Mouse (Mus musculus) brain, adult 2 months (tissue): Measurements from ENCODE around the gene Srgn.
A peak's percentile ranks its signal among the peaks of the same experiment; 100 is the strongest.

Experiments
- DNase-seq: peaks from one replicate; pipeline ENCODE4 v3.0.0; 2011; ENCODE audit warnings: low read depth, low spot score

Srgn gene

GRCm38 (mm10) chr10:62527351-62527750 lies at the start of gene Srgn:
Gene Srgn, minus strand, starts transcription at chr10:62527451.
- no peak for DNase-seq

GRCm38 (mm10) chr10:62575001-62575400 lies 47.8 kb upstream of the Srgn start:
- no peak for DNase-seq

- no peak for DNase-seq
Measured at GRCm38 (mm10) chr10:62570126-62570871, 43.0 kb upstream of the Srgn start.

- no peak for DNase-seq
Measured at GRCm38 (mm10) chr10:62568861-62569260, 41.6 kb upstream of the Srgn start.

- DNase-seq = peak; percentile 45
Measured at GRCm38 (mm10) chr10:62557736-62558135, 30.5 kb upstream of the Srgn start.

- DNase-seq = no peak
Measured at GRCm38 (mm10) chr10:62556558-62556901, 29.3 kb upstream of the Srgn start.

GRCm38 (mm10) chr10:62555705-62556557 lies 28.7 kb upstream of the Srgn start:
- no peak for DNase-seq

GRCm38 (mm10) chr10:62553611-62554091 lies 26.4 kb upstream of the Srgn start:
- no peak for DNase-seq

GRCm38 (mm10) chr10:62550787-62551300 lies 23.6 kb upstream of the Srgn start:
- peak; percentile 61 for DNase-seq

- peak; percentile 74 for DNase-seq
Measured at GRCm38 (mm10) chr10:62549523-62550166, 22.4 kb upstream of the Srgn start.

- no peak for DNase-seq
Measured at GRCm38 (mm10) chr10:62546441-62546840, 19.2 kb upstream of the Srgn start.

GRCm38 (mm10) chr10:62545759-62546158 lies 18.5 kb upstream of the Srgn start:
- no peak for DNase-seq

GRCm38 (mm10) chr10:62544316-62544715 lies 17.1 kb upstream of the Srgn start:
- no peak for DNase-seq

GRCm38 (mm10) chr10:62543399-62543808 lies 16.2 kb upstream of the Srgn start:
- peak; percentile 36 for DNase-seq

- DNase-seq = no peak
Measured at GRCm38 (mm10) chr10:62542928-62543327, 15.7 kb upstream of the Srgn start.

- DNase-seq = no peak
Measured at GRCm38 (mm10) chr10:62542507-62542906, 15.3 kb upstream of the Srgn start.

- no peak for DNase-seq
Measured at GRCm38 (mm10) chr10:62541499-62541898, 14.2 kb upstream of the Srgn start.

- DNase-seq = no peak
Measured at GRCm38 (mm10) chr10:62540800-62541199, 13.5 kb upstream of the Srgn start.

- DNase-seq = no peak
Measured at GRCm38 (mm10) chr10:62534509-62534908, 7.3 kb upstream of the Srgn start.

- DNase-seq = no peak
Measured at GRCm38 (mm10) chr10:62532832-62533231, 5.6 kb upstream of the Srgn start.

GRCm38 (mm10) chr10:62530183-62530582 lies 2.9 kb upstream of the Srgn start:
- no peak for DNase-seq

- no peak for DNase-seq
Measured at GRCm38 (mm10) chr10:62522346-62522950, 4.8 kb downstream of the Srgn start.
